Mouse (Mus musculus): Measurements from ENCODE around the gene Triobp.
"Not testable (repeated sequence)": the region's sequence is repeated elsewhere in the genome, so short reads cannot be mapped to it uniquely, and the experiment has no call there.

Gene Triobp

DNA sequence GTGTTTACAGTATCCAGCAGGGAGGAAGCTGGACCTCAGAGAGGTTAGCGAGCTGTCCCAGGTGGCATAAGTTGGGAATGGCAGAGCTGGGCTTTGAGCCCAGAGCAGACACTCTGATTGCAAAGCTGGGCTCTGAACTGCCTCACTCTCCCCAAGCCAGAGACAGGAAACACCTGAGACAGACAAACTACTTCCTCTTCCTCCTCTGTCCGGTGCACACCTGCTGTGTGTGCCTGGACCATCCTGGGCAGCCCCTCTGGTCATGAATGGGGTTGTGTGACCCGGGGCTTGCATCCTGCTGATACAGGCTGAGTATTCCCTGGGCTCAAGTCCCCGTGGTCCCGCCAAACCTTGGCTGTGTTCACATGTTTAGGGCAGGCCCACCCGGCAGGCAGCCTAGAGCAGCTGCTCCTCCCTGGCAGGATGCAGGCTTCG, 52.9 kb downstream of the Triobp start:
- in situ Hi-C loops (cut with MboI, MseI): no loop called here

DNA sequence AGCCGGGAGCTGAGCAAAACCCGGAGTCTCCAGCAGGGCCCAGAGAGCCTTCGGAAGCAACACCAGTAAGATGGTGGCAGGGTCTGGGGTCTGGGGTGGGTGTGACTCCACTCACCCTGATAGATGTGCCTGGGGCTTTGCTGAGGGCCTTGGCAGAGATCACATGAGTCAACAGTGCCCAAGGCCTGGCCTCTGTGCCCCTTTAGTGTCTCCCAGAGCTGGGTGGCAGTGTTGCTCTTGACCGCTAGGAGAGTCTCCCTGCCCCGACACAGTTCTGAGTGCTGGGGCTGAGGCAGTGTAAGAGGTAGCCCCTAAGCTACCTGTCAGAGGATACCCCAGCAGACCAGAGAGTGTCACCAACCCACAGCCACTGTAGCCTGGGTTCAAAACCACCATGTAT, 54.0 kb downstream of the Triobp start:
- in situ Hi-C loops (cut with MboI, MseI): no loop called here

DNA sequence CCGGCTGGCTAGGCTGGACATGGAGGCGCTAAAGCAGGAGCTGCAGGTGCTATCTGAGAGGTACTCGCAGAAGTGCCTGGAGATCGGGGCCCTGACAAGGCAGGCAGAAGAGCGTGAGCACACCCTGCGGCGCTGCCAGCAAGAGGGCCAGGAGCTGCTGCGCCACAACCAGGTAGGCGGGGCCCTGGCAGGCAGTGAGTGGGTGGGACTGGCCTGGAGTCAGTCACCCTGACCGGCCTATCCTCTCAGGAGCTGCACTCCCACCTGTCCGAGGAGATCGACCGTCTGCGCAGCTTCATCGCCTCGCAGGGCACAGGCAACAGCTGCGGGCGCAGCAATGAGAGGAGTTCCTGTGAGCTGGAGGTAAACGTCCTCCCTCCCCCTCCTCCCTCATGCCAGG, 54.5 kb downstream of the Triobp start:
- in situ Hi-C loops (cut with MboI, MseI): no loop called here

DNA sequence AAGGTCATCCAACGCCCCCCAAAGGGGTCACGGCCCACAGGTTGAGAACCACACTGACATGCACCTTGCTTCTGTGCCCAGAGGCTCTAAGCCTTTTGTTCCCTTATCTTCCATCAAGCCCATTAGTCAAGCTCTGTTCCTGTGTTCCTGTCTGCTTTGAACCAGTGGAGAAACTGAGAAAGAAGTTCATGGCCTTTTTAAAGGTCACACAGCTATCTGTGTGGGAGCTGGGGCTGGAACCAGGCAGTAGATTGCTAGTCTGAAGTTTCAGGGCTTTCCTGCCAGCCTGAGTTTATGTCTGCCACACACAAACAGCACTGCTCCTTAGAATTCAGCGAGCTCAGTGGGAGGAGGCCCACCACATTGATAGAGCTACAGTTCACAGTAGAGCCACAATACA, 55.6 kb downstream of the Triobp start:
- in situ Hi-C loops (cut with MboI, MseI): no loop called here

DNA sequence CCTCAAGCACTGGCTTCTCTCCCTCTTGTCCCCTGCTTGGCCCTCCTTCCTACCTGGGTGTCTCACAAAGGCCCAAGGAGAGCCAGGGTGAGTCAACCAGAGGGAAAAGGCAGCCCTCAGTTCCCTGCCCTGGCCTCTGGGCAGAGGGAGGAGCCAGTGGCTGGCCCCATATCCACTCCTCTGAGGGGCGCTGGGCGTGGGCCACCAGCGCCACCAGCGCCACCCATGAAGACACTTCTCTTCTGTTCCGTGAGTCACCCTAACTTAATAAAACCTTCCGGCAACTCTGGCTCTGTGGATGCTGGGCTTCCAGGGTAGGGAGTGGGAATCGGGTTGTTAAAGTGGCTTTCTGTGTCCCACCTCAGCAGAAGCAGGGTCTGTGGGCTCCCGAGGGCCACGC, 58.1 kb downstream of the Triobp start:
- in situ Hi-C loops (cut with MboI, MseI): no loop called here

DNA sequence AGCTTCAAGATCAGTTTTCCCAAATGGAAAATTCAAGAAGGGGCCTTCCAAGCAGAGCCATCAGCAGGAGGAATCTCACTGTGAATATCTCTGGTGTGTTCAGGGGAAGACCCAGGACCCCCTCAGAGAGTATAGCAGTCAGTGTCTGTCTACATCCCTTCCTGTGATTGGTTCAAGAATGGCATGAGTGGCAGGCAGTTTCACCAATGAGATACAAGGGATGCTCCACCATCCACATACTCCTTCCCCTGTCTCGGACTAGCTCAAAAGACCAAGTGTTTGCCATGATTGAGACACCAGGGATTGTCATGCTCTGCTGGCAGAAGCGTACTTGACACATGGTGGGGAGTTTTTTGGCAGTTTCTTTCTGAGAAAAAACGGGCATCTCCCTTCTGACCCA, 59.1 kb downstream of the Triobp start:
- in situ Hi-C loops (cut with MboI, MseI): no loop called here

DNA sequence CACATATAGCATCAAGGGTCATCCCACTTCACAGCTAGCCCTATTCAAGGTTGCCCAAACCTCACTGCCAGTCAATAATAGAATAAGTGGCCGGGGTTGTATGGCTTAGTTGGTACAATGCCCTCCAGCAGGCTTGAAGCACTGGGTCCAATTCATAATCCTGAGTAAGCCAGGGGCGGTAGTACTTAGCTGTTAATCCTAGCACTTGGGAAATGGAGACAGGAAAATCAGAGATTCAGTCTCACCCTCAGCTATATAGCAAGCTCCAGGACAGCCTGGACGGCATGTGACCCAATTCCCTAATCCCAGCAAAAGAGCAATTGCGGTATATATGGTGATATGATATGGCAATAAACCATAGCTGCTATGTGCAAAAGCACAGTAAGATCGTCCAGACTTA, 59.5 kb downstream of the Triobp start:
- in situ Hi-C loops (cut with MboI, MseI): no loop called here

DNA sequence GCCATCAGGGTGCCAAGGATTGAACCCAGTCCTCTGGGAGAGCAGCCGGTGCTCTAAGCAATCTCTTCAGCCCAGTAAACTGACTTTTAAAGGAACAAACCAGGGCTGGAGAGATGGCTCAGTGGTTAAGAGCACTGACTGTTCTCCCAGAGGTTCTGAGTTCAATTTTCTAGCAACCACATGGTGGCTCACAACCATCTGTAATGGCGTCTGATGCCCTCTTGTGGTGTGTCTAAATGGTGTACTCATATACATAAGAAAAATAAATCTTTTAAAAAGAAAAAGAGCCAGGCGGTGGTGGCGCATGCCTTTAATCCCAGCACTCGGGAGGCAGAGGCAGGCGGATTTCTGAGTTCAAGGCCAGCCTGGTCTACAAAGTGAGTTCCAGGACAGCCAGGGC, 60.3 kb downstream of the Triobp start:
- in situ Hi-C loops (cut with MboI, MseI): not testable (repeated sequence)

DNA sequence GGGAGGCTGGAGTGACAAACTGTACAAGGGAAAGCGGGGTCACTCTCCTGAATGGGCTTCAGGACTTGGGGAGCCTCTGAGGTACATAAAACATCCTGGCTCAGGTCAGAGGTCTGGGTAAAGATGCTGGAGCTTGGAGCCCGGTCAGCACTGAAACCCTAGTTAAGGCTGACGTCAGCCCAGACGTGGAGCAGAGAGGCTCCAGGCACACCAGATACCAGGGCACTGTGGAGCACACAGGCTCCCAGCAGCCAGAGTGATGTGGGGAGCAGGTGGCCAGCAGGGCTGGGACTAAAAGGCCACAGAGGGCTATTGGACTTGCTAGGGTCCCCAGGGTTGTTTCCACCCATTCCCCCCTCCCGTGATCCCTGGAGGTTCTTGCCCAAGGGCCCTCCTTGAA, 62.2 kb downstream of the Triobp start:
- in situ Hi-C loops (cut with MboI, MseI): no loop called here

DNA sequence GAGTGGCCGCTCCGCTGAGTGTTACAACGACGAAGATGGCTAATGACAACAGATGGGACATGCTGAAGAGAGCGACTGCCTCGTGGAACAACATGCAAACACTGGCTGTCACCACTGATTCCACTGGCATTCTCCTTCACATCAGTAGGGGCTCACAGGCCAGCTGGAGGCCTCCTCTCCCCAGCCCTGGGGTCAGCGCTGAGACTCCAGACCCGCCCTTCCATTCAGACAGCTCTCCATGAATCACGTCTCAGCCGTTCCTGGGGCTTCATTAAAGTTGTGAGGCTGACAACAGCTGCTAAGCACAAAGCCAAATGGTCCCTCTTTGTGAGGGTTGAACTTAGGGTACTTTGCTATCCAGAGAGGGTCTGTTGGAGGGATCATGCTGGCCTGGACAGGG, 64.0 kb downstream of the Triobp start:
- in situ Hi-C loops (cut with MboI, MseI): no loop called here

DNA sequence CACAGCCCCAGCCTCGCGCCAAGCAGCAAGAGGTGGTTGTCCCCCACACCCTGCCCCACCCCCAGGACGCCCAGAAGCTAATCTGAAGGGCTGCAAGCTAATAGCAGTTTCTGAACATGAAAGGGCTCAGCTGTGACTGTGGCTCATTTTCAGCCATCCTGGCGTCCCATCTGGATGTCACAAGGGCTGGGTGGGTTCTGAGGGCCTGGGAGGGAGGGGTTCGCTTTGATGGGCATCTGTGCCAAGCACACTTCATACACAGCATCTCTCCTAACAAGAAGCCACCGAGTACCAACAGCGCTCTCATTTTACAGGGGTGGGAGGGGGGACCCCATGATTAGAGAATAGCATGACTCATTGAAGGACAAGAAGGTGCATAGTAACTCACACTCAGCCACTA, 65.9 kb downstream of the Triobp start:
- in situ Hi-C loops (cut with MboI, MseI): no loop called here

DNA sequence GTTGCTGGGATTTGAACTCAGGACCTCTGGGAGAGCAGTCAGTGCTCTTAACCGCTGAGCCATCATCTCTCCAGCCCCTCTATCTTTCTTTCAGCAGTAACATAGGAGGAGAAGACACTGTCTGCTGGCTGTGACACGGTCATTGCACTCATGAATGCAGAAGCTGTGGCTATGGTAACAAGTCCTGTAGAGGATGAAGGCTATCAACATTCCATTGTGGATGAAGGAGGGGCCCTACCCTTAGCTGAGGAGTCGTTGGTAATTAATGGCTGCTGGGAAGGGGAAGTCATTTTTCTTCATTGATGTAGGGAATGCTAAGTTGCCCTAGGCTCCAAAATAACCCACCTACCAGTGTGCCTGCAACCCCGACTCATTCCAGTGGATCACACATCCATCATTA, 70.7 kb downstream of the Triobp start:
- in situ Hi-C loops (cut with MboI, MseI): no loop called here

DNA sequence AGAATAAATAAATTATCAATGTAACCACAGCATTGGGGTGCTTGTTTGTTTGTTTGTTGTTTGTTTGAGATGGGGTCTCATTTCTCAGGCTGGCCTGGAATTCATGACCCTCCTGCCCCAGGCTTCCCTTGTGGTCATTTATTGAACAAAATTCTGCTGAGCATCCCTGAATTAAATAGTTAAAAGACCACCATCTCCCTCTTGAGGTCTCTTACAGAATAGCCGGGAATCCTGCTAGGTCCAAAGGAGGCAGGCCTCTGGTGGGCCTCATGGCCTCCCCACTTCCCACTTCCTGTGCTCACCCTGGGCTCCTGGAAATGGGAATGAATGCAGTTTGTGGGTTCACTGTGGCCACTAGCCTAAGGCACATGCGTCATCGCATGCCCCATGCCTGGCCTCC, 71.4 kb downstream of the Triobp start:
- in situ Hi-C loops (cut with MboI, MseI): no loop called here

DNA sequence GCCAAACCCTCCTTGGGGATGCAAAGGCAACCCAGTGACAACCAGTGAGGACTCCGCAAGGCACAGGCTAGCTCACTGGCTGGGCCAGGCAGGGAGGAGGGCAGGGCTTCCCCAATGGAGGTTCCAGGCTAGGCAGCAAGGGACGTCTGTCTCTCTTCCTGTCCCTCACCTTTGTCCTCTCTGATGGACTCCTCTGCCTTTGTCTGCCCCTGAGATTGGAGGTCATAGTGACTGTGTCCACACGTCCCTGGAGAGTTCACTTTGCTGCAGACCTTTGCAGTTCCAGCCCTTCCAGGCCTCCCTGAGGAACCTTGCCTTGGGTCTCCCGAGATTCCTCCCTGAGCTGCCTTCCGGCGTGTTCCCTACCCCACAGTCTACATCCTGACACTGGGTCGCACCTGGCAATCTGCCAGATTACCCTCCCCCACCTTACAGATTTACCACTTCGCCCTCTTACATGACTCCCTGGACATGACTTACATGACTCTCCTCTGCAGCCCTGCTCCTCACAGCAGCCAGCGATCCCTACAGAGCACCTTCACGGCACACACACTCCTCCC, 75.2 kb downstream of the Triobp start:
- in situ Hi-C loops (cut with MboI, MseI): no loop called here

DNA sequence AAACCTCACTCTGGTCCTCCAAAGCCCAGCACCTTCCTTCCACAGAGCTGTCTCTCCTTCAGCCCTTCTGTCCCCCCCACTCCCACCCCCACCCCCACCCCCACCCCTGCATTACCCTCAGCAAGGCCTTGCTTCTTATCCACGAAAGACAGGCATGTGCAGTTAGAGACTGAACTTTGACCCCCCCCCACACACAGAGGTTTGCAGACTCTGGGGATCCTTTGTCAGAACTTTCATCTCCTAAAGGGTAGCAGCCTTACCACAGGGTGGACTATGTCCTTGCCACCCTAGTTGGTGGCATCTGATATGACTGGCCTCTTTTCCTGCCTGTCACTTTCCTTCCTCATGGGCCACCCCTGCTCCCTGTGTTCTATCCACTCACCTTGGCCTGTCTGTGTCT, 75.8 kb downstream of the Triobp start:
- in situ Hi-C loops (cut with MboI, MseI): no loop called here

DNA sequence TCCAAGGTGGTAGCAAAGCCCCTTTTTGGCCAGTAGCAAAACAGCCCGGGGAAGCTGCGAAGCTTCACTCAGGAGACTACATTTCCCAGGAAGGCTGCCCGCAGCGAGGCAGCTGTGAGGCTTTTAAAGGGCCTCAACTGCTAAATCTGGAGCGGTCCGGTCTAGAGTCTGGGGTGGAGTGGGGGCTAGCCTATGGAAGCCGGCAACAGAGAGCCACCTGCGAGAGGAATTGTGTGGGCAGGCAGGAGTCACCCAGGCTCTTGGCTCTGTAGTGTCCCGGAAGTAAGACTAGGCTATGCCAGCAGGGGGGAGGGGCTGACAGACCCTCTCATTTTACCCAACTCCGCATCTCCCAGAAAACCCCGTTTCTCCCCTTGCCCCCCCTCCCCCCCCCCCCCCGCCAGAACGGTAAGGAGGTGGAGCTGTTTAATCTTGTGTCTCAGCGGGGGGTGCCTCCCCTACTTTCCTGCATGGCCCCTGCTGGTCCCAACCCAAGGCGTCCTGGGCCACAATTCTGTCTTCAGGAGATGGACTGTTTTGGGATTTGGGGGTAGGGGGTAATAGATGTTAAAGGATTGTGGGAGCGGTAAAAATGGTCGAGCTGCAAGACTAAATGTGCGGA, 78.3 kb downstream of the Triobp start:
- in situ Hi-C loops (cut with MboI, MseI): no loop called here

DNA sequence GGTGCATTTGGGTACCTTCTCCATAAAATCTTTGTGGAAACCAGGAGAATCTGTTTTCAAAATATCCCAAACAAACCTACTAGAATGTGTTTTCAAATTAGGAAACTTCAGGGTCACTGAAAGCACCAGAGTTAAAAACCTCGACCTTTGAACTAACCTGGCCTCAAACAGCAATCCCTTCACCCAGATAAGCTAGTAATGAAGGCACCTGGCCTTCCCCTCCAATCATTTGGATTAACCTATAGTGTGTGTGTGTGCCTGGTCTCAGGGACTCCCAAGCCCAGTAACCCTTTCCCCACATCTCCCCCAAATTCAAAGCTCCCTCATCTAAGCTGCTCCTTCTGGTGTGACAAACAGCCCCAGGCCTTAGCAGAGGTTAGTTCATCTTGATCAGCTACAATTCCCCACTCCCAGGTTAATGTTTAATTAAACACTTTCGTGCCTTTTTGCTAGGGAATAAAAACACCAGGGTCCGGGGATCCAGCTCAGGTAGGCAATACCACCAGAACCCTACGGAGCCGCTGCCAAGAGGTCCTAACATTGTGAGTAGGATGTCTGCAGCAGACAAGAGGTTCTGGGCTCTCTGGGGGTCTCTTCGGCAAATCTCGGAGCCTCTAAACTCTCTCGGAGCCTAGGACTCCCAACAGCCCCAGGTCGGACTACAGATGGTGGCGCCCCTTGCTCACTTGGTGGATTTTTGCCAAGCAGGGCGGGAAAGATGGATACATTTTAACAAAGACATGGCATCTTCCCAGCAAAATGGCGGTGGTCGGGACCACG, 79.2 kb downstream of the Triobp start:
- in situ Hi-C loops (cut with MboI, MseI): no loop called here

DNA sequence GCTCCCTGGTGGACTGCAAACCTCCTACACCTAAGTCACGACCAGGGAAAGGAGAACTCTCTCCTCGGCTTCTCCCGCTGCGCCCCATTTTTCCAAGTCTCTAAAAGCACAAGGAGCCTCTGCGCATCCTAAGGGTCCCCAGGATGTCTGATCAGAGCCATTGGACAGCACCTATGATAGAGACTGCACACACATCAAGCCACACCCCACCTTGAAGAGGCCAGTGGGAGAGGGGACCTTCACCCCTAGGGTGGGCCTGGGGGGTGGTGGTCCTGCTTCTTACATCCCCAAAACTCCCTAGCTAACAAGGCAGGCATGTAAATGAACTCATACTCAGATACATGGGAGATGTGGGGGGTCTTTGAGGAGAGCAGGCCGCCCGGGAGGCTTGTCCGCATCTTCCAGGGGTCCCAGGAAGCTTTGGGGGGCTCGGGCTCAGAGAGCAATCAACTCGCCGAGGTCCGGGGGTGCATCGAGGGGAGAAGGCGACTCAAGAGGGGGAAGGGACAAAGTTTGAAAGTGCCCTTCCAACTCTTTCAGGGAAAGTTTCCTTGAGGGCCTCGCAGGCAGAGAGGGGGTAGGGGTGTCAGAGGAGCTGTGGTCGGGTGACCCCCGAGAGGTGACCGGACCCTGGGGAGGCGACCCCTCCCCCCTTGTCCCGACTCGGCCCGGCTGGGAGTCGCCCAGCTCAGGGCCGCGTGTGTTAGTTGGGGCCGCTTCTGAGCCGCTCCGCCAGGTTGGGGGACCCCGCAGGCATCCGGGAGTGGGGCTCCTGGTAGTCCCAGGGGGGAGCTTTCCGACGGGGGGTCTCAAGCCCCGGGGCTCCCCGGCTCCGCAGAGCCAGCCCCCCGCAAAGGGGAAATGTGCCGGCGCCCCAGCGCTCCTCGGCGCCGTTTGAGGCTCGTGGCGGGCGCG, 80.0 kb downstream of the Triobp start:
- in situ Hi-C loops (cut with MboI, MseI): no loop called here

DNA sequence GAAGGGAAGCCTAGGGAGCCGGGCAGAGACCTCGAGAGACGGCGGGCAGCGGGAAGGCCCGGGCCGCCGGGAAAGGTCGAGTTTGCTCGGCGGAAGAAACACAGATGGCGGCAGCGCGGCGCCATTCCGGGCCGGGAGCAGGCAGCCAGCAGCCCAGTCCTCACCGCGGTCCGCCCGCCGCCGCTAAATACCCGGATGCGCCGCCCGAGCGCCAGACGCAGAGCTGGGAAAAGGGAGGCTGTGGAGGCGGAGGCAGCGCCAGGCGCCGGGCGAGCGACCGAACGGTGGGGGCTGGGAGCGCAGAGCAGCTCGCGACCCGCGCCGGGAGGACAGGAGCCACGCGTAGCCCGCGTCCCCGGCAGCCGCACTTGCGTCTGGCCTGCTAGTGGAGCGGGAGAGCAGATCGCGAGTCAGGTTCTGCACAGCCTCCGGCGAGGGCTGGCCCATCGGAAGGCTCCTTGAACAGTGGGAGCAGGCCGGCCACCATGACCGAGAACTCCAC, 80.8 kb downstream of the Triobp start, which contains the start of gene H1f0:
Gene H1f0, plus strand, starts transcription at position 214 of the 502 bp plus-strand sequence.
- in situ Hi-C loops (cut with MboI, MseI): no loop called here

DNA sequence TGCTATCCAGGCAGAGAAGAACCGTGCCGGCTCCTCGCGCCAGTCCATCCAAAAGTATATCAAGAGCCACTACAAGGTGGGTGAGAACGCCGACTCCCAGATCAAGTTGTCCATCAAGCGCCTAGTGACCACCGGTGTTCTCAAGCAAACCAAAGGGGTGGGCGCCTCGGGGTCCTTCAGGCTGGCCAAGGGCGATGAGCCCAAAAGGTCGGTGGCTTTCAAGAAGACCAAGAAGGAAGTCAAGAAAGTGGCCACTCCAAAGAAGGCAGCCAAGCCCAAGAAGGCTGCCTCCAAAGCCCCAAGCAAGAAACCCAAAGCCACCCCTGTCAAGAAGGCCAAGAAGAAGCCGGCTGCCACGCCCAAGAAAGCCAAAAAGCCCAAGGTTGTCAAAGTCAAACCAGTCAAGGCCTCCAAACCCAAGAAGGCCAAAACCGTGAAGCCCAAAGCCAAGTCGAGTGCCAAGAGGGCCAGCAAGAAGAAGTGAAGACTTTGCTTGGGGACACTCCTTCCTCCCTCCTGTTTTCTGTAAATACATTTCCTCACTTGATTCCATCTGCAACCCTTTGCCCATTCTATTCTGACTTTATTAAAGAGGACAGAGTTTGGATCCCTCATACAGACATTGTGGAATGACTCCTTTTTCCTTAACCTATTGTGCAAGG, 81.4 kb downstream of the Triobp start:
- in situ Hi-C loops (cut with MboI, MseI): no loop called here

DNA sequence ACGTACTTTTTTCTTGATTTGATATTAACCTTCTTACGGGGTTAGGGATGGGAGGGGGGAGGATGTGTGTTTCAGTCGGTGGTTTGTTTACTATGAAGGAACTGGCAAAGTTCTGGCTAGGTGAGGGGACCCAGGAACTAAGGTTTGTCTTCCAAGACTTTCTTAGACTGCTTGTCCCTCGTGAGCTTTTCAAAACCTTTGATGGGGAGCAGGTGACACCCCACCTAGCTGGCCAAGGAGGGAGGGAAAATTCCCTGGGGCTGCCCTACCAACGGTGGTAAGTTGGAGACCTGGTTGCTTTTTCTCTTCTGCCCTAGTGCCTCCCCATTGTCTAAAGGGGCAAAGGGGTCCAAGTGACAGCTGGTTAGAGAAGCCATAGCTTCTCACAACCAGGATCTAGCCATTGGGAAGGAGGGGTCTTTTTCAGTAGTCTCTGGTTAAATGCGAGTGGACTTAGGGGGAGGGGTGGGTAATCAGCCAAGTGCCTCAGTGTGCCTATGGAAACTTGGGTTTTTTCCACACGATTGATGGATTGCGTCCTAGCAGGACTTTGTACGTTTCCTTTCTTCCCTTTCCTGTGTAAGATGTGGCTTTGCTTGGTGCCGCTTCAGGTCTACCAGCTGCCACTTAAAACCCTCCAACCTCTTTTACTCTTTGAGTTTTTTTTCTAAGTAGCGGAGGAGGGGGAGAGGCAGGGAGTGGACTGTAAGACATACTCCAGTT, 82.2 kb downstream of the Triobp start:
- in situ Hi-C loops (cut with MboI, MseI): no loop called here

All from regulatory T cell (primary cell).